Mouse (Mus musculus) small intestine, adult 2 months (tissue): ENCODE measurements around the gene Lipe.

Experiments used
- CTCF ChIP-seq: fragments of 200-500 bp; IDR thresholded peaks from 2 replicates; pipeline ENCODE4 v1.5.1; 2012; ENCODE audit warnings: low read depth, mild to moderate bottlenecking, control low read depth, inconsistent platforms, low read length, moderate library complexity, mixed read lengths; ENCODE audit not compliant: insufficient replicate concordance, insufficient read length; ENCODE audit errors: extremely low read depth
- POLR2A ChIP-seq: fragments of 200-500 bp; IDR thresholded peaks from 2 replicates; pipeline ENCODE4 v1.6.1; 2012; ENCODE audit warnings: low read depth, mild to moderate bottlenecking, control low read depth, inconsistent platforms, low read length, moderate library complexity

- TF ChIP-seq CTCF (no peak), POLR2A (no peak)
Measured at GRCm38 (mm10) chr7:25387811-25388440, 10.6 kb downstream of the Lipe start.
